Mouse (Mus musculus) CH12.LX (cell line): ENCODE results near the gene Akap2.

Experiments used
- CTCF ChIP-seq, 2 experiments: IDR thresholded peaks in 1 of 2; conservative IDR thresholded peaks in 1 of 2; 2 replicates each; pipeline ENCODE4 v1.5.1; 2011 to 2012; ENCODE audit warnings: low read depth in 2 of 2, low read length in 2 of 2, improper control_type of control experiment in 1 of 2, inconsistent platforms in 1 of 2, mild to moderate bottlenecking in 1 of 2, moderate library complexity in 1 of 2
- ELF1 ChIP-seq: IDR thresholded peaks from 2 replicates; pipeline ENCODE4 v1.6.1; 2014; ENCODE audit warnings: low read depth, mild to moderate bottlenecking, inconsistent platforms, low read length, improper control_type of control experiment
- EP300 ChIP-seq: IDR thresholded peaks from 2 replicates; pipeline ENCODE4 v1.6.1; 2011; ENCODE audit warnings: low read length, improper control_type of control experiment
- ETS1 ChIP-seq: conservative IDR thresholded peaks from 2 replicates; pipeline ENCODE4 v1.6.1; 2012; ENCODE audit warnings: low read depth, mild to moderate bottlenecking, inconsistent platforms, low read length, improper control_type of control experiment, moderate library complexity
- MAFK ChIP-seq: IDR thresholded peaks from 2 replicates; pipeline ENCODE4 v1.6.1; 2011; ENCODE audit warnings: low read length, improper control_type of control experiment; ENCODE audit not compliant: insufficient replicate concordance
- MAX ChIP-seq: IDR thresholded peaks from 2 replicates; pipeline ENCODE4 v1.6.1; 2011; ENCODE audit warnings: low read length, improper control_type of control experiment
- POLR2A ChIP-seq: IDR thresholded peaks from 2 replicates; pipeline ENCODE4 v1.6.1; 2011; ENCODE audit warnings: low read depth, mild to moderate bottlenecking, improper control_type of control experiment, low read length
- POLR2AphosphoS2 ChIP-seq: IDR thresholded peaks from 2 replicates; pipeline ENCODE4 v1.6.1; 2011; ENCODE audit warnings: low read depth, low read length, improper control_type of control experiment
- SIN3A ChIP-seq: IDR thresholded peaks from 2 replicates; pipeline ENCODE4 v1.6.1; 2012; ENCODE audit warnings: low read length, improper control_type of control experiment, inconsistent platforms
- ZC3H11A ChIP-seq: IDR thresholded peaks from 2 replicates; pipeline ENCODE4 v1.6.1; 2012; ENCODE audit warnings: low read depth, mild to moderate bottlenecking, inconsistent platforms, low read length, improper control_type of control experiment
- ZMIZ1 ChIP-seq: IDR thresholded peaks from 2 replicates; pipeline ENCODE4 v1.6.1; 2012; ENCODE audit warnings: low read depth, mild to moderate bottlenecking, inconsistent platforms, low read length, improper control_type of control experiment
- ZNF384 ChIP-seq: IDR thresholded peaks from 2 replicates; pipeline ENCODE4 v1.6.1; 2012; ENCODE audit warnings: low read depth, low read length, improper control_type of control experiment, inconsistent platforms

- no peak for TF ChIP-seq CTCF (conservative IDR thresholded peaks at IDR 0.05 in 1 of 2, IDR thresholded peaks at IDR 0.05 in 1 of 2; ENCODE audit: low read depth in 2 of 2, low read length in 2 of 2)
- no peak for TF ChIP-seq ZNF384
- no peak for TF ChIP-seq POLR2A
- TF ChIP-seq ZMIZ1 = no peak
- no peak for TF ChIP-seq SIN3A
- no peak for TF ChIP-seq MAX
- TF ChIP-seq POLR2AphosphoS2 = no peak
- no peak for TF ChIP-seq ELF1
- no peak for TF ChIP-seq EP300
- TF ChIP-seq ETS1 = no peak
- TF ChIP-seq ZC3H11A = no peak
- TF ChIP-seq MAFK = no peak
Observed at GRCm38 (mm10) chr4:57847676-57848075, 130.2 kb downstream of the Akap2 start.
